Mouse (Mus musculus): ENCODE results near the gene Gjb4.

Gjb4 gene

DNA sequence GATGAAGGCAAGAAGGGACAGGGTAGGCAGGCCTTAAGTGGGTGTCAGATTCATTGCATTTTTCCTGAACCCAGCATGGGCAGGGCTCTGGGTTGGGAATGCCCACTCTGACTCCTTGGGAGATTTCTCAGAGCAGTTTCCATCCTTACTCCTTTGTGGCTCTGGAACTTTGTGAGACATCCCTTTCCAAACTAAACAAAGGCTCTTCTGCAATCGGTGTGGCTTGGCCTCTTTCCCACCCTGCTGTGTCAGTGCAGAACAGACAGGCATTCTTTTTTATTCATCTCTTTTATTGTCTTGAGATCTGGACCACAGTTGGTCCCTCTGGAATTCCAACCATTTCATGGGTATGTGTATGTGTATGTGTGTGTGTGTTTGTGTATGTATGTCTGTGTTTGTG is 1.3 kb downstream of the Gjb4 start:
- in situ Hi-C loops (cut with MboI, MseI), result no loop called here

DNA sequence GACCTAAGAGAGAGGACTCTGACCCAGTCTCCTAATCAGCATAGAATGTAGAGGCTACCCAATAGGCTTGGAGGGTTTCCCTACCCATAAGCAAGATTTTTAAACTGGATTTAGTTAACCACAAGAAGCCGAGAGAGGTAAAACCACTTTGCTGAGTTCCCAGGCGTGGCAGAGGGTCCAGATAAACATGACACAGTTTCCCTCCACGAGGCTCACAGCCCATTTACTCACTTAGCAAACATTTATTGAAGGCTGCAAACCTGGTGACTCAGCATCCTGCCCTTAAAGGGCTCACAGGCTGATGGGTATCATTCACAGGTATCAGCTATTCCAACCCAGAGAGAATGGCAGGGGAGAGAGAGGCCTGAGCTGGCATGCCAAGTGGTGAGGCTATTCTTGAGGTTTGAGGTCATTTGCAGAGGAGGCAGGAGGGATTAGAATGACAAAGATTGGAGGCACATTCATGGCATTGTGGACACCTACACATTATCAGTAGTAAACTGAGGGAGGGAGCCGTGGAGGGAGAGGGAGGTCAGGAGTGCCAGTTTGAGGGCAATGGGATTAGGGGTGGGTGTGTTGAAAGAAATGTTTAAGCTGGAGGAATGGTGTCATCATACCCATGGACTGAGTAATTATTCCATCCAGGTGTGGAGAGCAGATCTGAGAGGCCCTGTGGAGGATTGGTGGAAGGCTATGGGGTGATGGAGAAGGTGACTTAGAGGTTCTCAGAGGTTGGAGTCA is 4.2 kb downstream of the Gjb4 start:
- in situ Hi-C loops (cut with MboI, MseI), result loop anchor here (10.0 kb wide), 1 partner anchor 1845 kb away; no protein-coding TSS in a partner anchor

DNA sequence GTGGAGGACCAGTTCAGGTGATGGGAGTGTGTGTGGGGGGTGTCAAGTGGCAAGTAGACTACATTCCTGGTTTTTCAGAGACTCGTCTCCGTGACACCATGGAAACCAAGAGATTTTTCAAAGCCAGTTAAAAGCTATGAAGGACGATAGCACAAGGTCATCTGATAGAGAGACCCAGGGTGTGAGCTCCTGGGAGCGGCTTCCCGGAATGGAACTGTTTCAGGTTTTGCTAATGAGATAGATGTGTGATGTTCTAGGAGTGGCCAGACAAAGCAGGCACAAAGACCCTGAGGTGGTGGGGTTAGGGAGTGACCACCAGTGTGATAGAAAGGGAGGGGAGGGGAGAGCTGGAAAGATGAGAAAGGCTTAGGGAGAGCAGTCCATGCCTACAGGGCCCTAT is 8.9 kb downstream of the Gjb4 start:
- in situ Hi-C loops (cut with MboI, MseI), result loop anchor here (10.0 kb wide), 1 partner anchor 1840 kb away; no protein-coding TSS in a partner anchor

- in situ Hi-C loops (cut with MboI, MseI), result loop anchor here (10.0 kb wide), 1 partner anchor 1837 kb away; no protein-coding TSS in a partner anchor
These were observed 12.5 kb downstream of the Gjb4 start for GRCm38 (mm10) chr4:127341372-127341771.

- in situ Hi-C loops (cut with MboI, MseI), result no loop called here
These were observed 16.2 kb downstream of the Gjb4 start for GRCm38 (mm10) chr4:127337668-127338067.

DNA sequence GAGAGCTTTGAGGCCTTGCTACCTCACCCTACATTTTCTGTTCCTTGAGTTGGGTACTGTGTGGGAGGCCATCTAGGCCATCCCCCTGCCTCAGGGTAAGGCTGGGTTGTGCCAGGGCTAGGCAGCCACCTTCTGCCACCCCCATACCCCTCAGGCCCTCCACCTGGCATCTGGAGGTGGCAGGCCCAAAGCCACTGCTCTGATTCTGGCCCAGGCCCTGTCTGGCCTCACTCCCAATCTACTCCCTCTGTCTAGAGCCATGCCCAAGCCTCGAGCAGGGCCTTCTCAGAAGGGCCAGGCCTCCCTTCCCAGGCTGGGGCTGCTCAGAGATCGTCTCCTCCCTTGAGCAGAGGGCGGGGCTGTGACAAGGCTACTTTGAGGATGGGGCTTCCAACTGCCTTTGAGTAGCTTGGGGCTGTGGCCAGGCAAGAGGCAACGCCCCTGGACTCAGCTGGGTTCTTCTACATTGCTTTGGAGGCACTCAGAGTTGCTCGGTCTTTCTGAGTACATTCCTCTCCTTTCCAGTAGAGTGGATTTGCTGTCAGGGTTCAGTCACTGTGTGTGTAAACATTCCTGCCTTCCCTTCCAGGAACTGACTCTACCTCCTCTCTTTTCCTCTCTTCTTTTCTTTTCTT is 18.9 kb downstream of the Gjb4 start:
- in situ Hi-C loops (cut with MboI, MseI), result no loop called here

DNA sequence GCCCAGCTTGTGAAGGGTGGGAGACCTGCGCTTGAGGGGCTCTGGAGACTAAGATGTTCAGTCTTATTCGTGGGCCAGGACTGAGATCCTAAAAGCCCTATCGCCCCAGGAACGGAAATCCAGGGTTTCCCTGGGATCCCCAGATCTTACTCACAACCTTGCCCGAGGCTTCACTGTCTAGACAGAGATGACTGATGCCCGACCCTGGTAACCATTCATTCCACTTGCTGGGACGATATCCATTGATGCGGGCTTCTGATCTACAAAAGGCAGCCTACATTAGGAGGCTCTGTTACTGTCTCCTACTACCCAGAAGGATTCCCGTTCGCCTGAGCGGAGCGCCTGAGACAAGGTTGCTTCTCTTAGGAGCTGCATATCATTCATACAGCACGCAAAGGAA is 22.7 kb downstream of the Gjb4 start:
- in situ Hi-C loops (cut with MboI, MseI), result no loop called here

DNA sequence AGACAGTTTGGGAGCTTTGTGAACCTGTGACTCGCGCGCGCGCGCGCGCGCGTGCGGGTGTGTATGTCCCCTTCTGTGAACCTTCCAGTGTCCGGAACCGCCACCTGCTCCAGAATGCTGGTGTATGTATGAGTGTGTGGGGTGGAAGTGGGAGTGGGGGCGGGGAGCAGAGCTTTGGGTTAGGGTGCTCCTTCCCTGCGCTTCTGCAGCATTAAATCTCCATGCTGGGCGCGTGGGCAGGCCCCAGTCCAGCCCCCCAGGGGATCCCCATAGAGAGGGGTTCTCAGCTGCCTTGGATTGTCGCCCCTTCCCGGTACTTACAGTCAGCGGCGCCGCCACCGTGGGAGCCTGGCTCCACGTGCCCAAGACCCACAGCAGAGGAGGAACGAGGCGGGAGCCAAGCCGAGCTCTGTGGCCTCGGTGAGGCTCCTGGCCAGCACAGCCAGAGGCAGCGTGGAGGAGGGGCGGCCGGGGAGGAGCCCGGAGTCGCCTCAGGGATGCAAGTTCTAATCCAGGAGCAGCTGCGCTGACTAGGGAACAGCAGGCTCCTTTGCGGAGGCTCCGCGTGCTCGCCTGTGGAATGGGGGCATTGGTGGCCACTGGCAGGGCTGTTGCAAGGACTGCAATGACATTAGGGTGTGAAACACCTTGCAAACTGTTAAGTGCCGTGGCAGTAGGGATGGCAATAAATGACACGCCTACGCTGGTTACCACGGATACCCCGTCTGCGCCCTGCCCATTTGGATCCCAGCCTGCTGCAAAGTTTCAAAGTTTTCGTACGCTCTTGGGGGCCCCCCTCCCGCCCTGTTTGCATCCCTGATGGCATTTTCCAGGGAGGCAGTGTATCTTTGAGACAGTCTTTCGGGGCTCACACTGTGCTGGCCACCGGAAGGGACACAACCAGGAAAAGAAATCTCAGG is 23.4 kb downstream of the Gjb4 start, which contains the start of gene Gjb3:
Gene Gjb3 (minus strand): TSS at position 664 of the 920 bp plus-strand sequence.
- in situ Hi-C loops (cut with MboI, MseI), result no loop called here

- in situ Hi-C loops (cut with MboI, MseI), result no loop called here
These were observed 24.1 kb downstream of the Gjb4 start for GRCm38 (mm10) chr4:127329751-127330150.

GRCm38 (mm10) chr4:127329046-127329445 is 24.8 kb downstream of the Gjb4 start:
- in situ Hi-C loops (cut with MboI, MseI), result no loop called here

DNA sequence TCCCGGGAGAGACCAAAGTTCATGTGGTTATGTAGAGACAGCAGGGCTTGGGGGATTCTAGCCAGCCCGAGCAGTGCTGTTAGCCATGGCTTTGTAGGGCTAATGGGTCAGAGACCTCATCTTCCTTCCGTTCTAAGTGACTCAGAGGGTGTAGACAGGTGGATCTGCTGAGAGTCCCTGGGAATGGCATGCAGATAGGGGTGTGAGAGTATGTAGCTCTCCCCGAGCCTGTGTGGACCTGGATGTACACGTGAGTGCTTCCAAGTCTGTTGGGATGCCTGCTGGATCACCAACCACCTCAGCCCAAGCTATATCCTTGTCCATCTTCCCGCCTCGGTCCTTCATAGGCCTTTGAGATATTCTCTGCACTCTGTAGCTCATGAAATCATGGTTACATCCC is 25.5 kb downstream of the Gjb4 start:
- in situ Hi-C loops (cut with MboI, MseI), result no loop called here

GRCm38 (mm10) chr4:127327749-127328148 is 26.1 kb downstream of the Gjb4 start:
- in situ Hi-C loops (cut with MboI, MseI), result no loop called here

- in situ Hi-C loops (cut with MboI, MseI), result no loop called here
These were observed 26.6 kb downstream of the Gjb4 start for GRCm38 (mm10) chr4:127327258-127327657.

GRCm38 (mm10) chr4:127325276-127325675 is 28.6 kb downstream of the Gjb4 start:
- in situ Hi-C loops (cut with MboI, MseI), result no loop called here

GRCm38 (mm10) chr4:127324759-127325158 is 29.1 kb downstream of the Gjb4 start:
- in situ Hi-C loops (cut with MboI, MseI), result no loop called here

DNA sequence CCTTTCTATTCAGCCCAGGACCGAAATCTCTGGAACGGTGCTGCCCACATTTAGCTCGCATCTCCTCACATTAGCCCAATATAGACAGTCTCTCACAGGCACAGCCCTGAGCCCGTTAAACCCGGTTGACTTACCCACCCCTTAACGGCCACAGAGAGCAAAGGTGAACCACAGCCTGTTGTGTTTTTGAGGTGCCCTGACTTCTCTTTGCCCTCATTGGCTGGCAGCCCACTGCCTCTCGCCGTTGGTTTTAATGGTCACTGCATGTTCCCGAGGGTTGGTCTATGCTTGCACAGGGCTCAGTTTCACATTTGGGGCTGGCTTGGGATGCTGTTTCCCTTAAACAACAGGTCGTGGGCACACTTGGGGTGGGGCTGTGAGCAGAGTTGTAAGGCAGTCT is 29.6 kb downstream of the Gjb4 start:
- in situ Hi-C loops (cut with MboI, MseI), result no loop called here

- in situ Hi-C loops (cut with MboI, MseI), result no loop called here
These were observed 30.2 kb downstream of the Gjb4 start for GRCm38 (mm10) chr4:127323651-127324050.

DNA sequence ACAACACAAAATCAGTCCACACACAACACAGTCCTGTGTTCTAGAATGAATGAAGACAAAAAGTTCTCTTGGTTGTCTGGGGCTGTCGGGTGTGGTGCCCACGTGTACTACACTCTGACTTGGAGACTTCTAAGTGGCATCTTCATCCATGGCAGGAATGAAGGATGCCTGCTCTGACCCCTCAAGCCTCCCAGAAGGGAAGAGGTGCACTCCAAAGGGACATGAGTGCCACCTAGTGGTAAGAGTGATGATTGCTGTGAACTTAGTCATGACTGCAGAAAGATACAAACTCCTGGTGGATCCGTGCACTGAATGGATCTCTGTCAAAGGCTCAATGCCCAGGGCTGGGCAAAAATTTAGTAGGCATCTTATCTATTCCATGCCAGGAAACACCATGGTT is 34.3 kb downstream of the Gjb4 start:
- in situ Hi-C loops (cut with MboI, MseI), result no loop called here

- in situ Hi-C loops (cut with MboI, MseI), result no loop called here
These were observed 36.7 kb downstream of the Gjb4 start for GRCm38 (mm10) chr4:127317143-127317542.

GRCm38 (mm10) chr4:127315753-127316152 is 38.1 kb downstream of the Gjb4 start:
- in situ Hi-C loops (cut with MboI, MseI), result no loop called here

- in situ Hi-C loops (cut with MboI, MseI), result no loop called here
These were observed 39.3 kb downstream of the Gjb4 start for GRCm38 (mm10) chr4:127314585-127314984.

- in situ Hi-C loops (cut with MboI, MseI), result no loop called here
These were observed 40.0 kb downstream of the Gjb4 start, which contains the start of gene Gja4 for GRCm38 (mm10) chr4:127313861-127314260. TSS of gene Gja4 (minus strand) at chr4:127314039.

Data from T-helper 1 cell (primary cell).